Mouse (Mus musculus): ENCODE results near the gene Adcy2. TPM values are rescaled to one million over a fixed set of nuclear protein-coding genes. Genes with fewer than 3 reads are reported as not detected.

Adcy2 gene
- total RNA-seq, 2 experiments from 2014 or later, result 106 to 116 TPM

DNA sequence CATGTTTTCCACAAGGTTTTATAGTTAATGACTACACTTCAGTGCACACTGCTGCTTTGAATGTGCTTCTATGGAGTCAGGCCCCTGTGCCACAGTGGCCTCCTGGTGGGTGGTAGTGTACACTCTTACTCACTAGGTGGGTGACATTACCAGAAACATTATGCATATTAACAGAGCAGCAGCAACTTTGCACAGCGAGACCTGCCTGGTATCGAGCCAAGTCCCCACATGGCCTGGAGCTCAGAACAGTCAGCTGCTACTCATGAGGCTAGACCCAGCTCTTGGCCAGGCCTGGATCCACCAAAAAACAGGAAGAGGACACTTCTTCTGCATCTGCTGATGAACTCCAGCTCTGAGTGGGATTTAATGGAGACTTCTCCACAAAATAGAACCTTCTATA, 13.6 kb downstream of the Adcy2 start:
- DNase-seq (ENCODE audit: low spot score in 2 of 2), result no peak
- intact Hi-C loops (cut with DNase I), result no loop called here

DNA sequence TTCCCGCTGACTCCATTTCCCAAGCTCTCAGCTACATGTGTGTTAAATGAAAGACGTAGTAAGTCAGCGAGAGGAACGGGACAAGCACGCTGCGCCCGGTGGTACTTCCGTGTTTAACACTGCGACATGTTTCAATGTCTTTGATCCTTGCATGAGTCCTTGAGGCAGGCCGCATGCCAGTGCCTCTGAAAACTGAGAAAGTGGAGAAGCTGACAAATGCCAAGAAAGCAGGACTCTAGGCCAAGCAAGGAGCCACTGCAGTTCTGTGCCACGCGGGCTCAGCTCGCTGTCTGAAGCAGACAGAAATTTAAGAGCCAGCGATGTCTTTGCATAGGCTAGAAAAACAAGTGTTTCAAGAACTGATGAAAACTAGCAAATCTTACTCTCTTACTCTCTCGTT, 15.3 kb downstream of the Adcy2 start:
- intact Hi-C loops (cut with DNase I), result no loop called here
- no peak for DNase-seq (ENCODE audit: low spot score in 2 of 2)

DNA sequence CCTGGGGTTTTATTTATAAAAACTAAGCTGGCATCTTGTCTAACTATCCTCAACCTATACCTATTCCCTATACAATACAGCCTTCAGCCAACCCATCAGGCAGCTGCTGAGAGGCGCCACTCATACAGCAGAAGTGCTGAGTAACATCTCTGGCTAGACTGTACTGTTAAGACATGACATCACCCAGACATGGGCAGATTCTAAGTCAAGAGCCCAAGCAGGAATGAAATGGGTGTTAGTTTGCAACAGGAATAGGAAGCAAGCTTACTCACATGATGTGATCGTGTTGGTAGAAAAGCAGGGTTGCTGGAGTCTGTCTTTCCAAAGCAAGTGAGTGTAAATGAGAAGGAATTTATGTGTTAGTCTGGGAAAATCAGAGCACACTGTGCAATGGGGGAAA, 18.3 kb downstream of the Adcy2 start:
- intact Hi-C loops (cut with DNase I), result no loop called here
- DNase-seq (ENCODE audit: low spot score in 2 of 2), result no peak

DNA sequence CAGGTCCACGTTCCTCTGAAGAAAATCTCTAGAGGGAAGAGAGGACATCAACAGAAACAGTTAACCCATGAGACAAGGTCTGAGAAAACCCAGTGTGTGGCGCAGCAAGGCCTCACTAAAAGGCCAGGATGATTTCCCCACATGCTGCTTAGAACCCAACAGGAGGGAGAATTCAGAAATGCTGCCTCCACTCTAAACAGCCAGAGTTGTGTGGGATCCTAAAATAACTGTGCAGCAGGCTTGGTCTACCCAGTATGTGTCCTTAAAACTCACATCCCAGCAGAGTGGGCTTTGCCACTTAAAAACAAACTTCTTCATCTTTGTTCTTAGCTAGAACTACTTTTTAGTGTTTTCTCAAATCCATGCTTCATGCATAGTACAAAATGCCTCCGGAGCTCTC, 26.2 kb downstream of the Adcy2 start:
- intact Hi-C loops (cut with DNase I), result no loop called here
- DNase-seq (ENCODE audit: low spot score in 2 of 2), result peak; percentile 40 to 58

DNA sequence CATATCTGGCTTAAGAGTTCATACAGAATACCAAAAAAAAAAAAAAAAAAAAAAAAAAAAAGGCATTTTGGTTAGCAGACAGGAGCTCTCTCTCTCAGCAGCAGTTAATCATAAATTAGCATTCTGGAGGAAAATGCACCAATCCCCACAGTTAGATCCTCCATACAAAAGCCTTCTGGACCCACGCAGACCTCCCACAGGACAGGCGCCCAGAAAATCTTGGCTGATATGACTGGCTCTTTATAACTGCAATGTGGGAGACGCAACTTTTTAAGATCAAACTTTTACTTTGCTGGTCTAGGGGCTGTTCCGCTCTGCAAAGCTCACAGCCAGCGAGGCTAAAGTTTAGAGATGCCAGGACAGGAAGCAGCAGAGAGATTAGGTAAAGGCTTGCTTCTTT, 37.8 kb downstream of the Adcy2 start:
- intact Hi-C loops (cut with DNase I), result no loop called here
- peak; percentile 23 to 41 for DNase-seq (ENCODE audit: low spot score in 2 of 2)

DNA sequence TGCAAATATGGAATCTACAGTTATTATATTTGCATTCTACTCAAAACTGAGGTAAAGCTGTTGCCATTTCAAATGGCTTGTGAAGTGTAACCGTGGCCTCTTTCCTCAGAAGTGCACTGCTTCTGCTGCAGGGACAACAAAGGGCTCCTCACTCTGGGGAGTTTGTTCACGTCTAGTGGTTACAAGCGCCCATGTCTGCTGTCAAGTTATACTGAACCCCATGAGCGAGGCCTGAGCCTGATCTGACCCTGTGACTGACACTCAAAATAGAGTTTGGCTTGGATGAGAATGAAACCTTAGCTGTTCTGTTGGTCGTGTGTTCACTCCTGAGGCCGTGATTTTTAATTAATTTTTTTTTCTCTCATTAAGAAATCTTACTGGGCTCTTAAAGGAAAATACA, 38.8 kb downstream of the Adcy2 start:
- no peak for DNase-seq (ENCODE audit: low spot score in 2 of 2)
- intact Hi-C loops (cut with DNase I), result no loop called here

DNA sequence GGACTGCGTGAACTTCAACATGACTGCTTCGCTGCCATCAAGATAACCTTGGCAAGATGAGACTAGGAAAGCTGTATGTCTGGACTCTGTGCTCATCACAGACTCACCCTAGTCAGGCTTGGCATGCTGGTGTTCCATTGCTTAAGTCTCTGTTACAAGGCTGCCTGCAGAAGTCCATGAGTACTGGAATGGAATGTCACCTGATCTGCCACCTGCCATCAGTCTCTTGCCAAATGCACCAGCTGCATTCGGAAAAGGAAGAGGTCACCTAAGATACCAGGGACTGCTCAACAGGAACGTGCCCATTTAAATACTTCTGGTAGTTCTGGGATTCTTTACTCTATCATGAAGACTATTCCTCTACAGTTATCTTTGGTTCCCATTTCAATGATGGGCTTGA, 39.9 kb downstream of the Adcy2 start:
- intact Hi-C loops (cut with DNase I), result no loop called here
- DNase-seq (ENCODE audit: low spot score in 2 of 2), result no peak

DNA sequence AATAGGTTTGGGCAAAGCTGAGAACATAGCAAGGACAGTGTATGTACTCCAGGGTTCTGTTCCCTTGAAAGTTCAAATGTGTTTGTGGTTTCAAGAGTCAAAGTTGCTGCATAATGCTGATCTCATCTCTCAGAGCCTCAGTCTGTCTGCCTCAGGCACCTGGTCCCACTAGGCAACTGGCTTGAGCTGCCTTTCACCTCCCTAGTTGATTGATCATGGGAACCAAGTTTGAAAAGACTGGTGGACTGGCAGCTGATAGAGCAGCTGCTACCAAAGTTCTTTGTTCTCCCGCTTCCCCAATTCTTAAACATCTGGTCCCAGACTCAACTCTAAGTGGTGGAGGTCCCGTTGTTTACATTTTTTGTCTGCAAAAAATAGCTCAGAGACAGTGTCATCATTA, 56.6 kb downstream of the Adcy2 start:
- no peak for DNase-seq (ENCODE audit: low spot score in 2 of 2)
- intact Hi-C loops (cut with DNase I), result no loop called here

DNA sequence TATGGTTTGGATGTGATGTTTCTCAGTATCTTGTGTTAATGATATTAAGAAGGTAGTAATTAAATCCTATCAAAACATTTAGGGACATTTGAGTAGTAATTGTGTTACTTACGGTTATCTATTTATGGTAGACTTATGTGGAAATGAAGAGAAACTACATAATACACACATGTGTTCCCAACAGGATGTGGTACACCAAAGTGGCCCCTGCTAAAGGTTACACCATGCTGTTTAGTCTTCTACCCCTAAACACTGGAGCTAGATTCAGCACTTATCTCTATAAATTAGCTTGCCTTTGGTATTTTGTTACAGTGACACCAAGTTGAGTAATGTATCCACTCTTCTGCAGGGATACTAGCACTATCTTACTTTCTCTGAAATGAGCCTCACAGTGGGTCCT, 57.9 kb downstream of the Adcy2 start:
- intact Hi-C loops (cut with DNase I), result no loop called here
- DNase-seq (ENCODE audit: low spot score in 2 of 2), result no peak

DNA sequence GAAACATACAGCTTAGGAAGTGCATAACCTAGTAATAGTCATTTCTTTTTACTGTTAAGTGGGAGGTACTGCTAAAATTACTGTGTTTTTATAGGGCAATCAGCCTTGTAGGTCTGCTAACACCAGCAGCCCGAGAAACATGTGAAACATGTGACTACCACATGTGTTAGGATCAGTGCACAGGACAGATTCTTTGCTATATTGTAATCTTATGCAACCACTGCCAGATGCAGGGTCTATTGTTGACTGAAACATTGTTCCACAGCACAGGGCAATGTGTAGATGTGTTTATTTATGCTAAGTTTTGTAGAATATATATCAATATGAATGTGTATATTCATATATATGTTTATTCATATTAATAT, 67.1 kb downstream of the Adcy2 start:
- DNase-seq (ENCODE audit: low spot score in 2 of 2), result no peak
- intact Hi-C loops (cut with DNase I), result no loop called here

DNA sequence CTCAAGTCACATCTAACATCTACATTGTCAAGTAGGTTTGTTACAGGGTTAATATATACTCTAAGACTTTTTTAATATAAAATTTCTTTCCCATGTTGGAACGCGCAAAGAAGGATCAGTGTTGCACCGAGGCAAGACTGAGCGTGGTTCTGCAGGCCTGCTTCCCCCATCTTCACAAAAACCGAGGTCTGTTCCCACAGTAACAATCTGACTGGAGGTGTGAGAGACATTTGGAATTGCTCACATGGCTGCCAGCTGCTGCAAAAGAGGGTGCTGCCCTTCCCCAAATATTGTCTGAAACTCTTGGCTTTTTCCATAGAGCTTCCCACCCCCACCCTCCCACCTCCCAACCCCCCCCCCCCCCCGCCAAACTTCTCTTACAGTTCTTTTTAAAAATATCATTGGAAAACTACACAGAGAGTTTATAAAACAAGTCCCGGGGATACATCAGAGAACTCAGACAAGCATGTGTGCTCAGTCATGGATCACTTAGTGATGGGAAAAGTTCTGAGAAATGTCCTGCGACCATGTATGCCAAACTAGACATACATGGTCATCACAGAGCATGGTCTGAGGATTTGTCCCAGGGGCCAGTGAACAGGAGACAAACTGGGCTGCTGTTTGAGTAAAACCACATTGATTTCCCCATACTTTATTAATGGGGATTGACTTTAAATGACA, 67.6 kb downstream of the Adcy2 start:
- DNase-seq (ENCODE audit: low spot score in 2 of 2), result peak; percentile 34 to 41

DNA sequence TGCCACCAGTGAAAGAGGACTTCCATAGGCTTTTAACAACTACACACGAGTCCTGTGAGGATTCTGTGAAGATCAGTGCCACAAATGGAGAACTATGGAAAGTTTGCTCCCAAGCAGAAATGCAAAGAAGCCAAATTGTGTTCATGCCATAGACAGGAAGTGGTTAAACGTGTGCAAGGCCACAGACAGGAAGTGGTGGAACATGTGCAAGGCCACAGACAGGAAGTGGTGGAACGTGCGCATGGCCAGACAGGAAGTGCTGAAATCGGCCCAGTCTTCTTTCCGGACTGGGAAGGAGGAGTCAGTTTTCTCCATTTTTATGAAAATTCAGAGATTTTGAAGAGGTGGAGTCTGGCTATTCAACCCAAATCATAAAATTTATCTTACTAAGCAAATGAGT, 70.9 kb downstream of the Adcy2 start:
- no peak for DNase-seq (ENCODE audit: low spot score in 2 of 2)
- intact Hi-C loops (cut with DNase I), result no loop called here

More for the DNA sequence above, 67.6 kb downstream of the Adcy2 start:
- intact Hi-C loops (cut with DNase I), result no loop called here

DNA sequence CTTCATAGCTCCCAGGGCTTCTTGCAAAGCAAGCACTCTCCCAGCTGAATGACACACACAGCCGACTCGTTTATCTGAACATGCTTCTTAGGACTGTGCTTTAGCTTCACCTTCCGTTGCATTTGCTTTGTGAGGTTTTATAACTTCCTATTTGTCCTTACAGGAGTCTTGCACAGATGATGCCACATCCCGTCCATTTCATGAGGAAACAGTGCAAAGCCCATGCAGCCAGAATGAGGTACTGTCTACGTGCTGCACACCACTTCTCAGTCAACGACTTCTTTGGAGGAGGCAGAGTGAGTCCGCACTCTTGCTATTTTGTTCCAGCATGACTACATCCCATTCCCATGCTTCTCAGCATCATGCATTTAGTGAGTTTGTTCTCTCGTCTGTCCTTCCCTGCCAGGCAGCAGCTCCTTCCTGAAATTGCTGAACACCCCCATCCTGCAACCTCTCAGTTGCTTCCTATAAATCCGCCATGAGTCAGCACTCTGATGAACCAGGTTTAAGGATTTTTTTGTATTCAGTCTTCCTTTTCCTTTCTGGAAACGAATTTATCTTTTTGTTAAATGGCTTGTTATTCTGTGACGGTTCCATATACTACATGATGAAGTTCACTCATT, 85.6 kb downstream of the Adcy2 start:
- intact Hi-C loops (cut with DNase I), result no loop called here

DNA sequence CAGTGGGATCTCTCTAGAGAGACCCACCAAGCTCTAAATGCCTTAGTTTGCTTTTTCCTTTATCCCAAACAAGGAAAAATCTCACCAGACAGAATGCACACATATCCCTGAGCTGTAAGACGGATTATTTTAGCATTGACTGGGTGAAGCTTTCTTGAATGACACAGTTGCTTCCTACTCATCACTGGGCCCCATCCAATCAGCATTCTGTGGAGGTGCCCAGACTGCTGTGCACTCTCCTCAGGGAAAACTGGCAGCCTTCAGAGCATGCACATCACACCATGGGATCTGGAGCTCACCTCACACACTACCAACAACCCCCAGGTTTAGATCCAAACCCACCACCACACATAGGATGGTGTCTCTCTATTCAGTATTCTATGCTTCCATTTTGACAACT, 92.7 kb downstream of the Adcy2 start:
- intact Hi-C loops (cut with DNase I), result no loop called here
- peak; percentile 41 to 43 for DNase-seq (ENCODE audit: low spot score in 2 of 2)

More for the DNA sequence above, 85.6 kb downstream of the Adcy2 start:
- DNase-seq (ENCODE audit: low spot score in 2 of 2), result no peak

DNA sequence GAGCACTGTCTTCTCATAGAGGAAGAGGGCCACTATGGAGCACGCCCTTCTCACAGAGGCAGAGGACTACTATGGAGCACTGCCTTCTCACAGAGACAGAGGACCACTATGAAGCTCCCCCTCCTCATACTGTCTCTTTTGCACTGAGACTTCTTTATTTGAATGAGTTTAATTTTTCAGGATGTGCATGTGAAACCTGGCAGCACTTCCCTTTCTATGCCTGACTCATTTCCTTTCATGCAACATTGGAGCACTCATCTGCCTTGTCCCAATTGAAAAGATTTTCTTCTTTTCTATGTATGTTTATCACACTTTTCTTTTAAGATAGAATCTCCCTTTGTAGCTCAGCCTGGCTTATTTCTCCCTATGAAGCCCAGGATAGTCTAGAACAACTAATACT, 96.6 kb downstream of the Adcy2 start:
- no peak for DNase-seq (ENCODE audit: low spot score in 2 of 2)
- intact Hi-C loops (cut with DNase I), result no loop called here

DNA sequence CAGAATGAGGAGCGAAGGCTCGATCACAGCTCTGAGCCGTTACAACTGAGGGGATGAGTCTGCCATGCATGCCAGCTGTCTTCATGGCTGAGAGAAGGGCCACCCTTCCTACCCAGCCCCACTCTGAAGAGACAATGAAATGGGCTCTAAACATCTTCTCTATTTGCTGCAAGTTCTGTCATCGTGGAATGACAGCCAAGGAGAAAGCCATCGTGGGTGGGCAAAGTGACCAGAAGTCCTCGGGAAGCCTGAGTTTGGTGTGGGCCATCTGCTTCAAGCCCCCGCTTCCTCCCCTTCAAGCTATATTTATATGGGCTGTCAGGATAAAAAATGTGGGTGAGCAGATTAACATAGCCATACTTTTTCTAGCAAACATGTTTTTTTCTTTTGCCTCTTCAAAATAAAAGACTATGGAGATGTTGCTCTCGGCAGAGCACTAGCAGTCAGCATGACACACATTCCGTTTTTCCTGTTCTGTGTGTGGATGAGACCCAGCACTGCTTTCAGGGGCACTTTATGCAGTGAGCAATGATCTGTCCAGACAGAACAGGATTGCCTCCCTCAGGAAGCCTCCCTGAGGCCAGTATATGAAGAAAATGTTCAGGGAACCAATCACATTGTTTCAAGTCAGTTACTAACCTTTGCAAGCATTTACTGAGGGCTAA, 109.3 kb downstream of the Adcy2 start:
- intact Hi-C loops (cut with DNase I), result no loop called here
- peak; percentile 75 to 83 for DNase-seq (ENCODE audit: low spot score in 2 of 2)

DNA sequence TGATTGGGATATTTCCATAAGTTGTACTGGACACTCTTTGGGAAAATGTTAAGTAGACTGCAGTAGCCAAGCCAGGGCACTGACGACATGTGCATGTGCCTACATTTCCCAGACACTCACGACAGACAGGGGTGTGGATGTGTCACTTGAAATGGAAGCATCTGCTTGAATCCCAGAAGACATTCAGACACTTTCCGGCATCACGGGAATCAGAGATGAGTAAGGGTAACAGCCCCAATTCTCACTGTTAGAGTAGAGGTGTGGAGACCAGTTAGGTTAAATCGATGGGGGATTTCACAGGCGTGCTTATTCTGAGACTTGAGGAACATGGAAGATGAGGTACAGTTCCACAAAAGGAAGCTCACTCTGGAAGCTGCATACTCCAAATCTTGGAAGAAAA, 130.6 kb downstream of the Adcy2 start:
- DNase-seq (ENCODE audit: low spot score in 2 of 2), result no peak
- intact Hi-C loops (cut with DNase I), result no loop called here

DNA sequence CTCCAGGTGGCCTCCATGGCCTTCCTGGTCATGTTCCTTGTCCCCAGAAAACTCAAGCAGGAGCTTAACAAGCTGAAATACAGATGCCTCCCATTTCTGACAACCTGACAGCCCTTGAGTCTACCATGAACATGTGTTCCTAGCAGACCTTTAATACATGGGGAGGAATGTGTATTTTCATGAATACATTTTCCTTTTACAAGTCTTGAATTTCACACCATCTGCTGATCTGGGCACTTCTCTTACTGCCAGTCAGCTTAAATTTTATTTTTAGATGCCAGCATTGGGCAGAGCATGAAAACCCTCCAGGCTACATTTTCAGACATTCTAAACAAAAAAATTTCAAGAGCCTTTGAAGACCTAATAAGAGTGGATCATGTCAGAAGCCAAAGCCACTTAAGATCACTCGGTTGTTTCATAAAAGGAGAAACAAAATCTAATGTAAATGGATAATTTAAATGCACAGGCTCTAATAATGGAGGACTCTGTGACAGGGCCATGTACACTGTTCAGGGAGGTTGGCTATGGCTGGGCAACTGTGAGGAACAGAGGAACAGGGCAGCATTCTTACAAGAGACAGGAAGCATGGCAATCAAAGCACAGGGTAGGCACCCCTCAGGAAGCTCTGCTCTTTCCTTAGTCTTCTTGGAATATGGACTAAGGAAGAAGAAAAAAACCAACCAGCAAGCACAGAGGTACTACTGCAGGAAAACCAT, 131.2 kb downstream of the Adcy2 start:
- intact Hi-C loops (cut with DNase I), result no loop called here
- DNase-seq (ENCODE audit: low spot score in 2 of 2), result peak; percentile 25 to 46

DNA sequence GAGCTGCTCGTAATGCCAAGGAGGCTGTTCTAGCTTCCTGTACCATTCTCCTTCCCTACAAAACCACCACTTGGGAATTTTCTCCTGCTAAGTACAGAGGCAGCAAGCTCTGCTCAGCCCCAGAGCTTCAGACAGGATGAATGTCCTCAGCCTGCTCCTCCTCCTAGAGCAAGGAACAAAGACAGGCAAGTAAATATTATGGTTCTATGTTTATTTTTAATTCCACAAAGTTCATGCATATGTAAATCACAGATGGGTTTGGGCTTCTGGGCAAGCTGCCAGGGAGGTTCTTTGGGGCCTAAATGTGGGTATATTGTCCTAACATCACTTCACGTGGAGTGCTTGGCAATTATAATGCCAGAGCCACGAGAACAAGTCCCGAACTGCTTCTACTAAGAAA, 139.3 kb downstream of the Adcy2 start:
- DNase-seq (ENCODE audit: low spot score in 2 of 2), result peak in 1 of 2 experiments; percentile 39
- intact Hi-C loops (cut with DNase I), result no loop called here

DNA sequence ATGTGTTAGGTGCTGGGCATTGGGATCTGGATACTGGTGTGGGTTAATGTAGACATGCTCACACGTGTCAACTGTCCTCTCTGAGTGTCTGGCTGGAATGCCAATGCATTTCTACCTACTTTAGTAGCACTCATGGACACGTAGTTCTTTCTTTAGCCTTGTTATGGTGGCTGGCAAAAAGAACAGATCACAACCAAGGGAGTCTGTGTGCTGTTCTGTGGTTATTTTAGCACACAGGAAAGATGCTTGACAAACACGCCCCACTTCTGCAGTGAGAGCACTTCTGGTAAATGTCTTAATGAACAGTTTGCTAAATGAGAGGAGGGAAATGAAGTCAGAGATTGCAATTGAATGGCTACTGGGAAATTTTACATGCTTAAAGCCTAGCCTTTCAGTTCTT, 151.1 kb downstream of the Adcy2 start:
- DNase-seq (ENCODE audit: low spot score in 2 of 2), result no peak
- intact Hi-C loops (cut with DNase I), result no loop called here

Data from left cerebral cortex, postnatal 14 days (tissue).